Mouse (Mus musculus) urinary bladder, postnatal 14 days (tissue): ENCODE results near the gene Fbxo31.
A peak's percentile ranks its signal among the peaks of the same experiment; 100 is the strongest.

Experiments
- DNase-seq: peaks from one replicate; pipeline ENCODE4 v3.0.0; 2021; ENCODE audit warnings: low spot score

The Fbxo31 gene

DNA sequence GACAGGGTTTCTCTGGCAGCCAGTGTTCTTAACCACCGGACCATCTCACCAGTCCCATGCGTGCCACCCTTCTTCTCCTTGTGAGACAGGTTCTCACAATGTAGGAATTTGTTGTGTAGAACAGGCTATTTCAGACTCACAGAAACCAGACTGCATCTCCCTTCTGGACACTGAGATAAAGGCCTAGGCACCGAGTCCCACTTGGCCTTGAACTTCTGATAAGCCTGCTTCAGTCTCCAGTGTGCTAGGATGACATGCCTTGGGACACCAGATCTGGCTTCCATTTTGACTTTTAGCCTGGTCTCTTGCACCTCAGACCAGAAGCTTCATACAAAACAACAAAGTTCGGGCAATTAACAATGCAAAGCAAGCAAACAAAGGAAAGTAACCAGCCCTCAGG, 10.1 kb upstream of the Fbxo31 start:
- no peak for DNase-seq

DNA sequence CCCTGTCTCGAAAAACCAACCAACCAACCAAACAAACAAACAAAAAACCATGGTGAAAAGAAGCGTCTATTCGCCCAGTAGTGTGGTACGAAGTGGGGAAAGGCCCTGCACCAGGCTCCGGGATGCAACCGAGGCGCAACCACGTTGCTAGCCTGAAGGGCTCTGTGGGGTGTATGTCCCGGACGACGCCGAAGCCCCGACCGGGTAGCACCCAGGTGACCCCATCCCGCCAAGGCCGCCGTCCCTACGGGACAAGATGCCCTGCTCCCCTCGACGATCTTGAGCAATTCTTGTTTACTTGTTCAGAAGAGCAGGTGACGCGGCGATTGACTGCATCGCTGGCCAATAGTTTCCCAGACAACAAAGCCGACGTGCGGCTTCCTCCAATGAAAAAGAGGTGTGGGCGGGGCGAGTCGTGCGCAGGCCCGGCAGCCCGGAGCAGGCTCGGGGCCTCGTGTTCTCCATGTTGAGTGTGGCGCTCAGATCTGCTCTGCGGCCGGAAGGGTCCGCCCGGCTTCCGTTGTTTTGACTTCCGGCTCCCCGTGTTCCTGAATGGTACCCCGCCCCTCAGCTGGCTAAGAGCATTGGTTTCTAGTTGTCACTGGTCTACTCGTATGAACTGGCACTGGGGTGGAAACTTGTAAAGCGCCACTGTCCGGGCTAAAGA, 6.7 kb upstream of the Fbxo31 start:
- DNase-seq: peak; percentile 100

DNA sequence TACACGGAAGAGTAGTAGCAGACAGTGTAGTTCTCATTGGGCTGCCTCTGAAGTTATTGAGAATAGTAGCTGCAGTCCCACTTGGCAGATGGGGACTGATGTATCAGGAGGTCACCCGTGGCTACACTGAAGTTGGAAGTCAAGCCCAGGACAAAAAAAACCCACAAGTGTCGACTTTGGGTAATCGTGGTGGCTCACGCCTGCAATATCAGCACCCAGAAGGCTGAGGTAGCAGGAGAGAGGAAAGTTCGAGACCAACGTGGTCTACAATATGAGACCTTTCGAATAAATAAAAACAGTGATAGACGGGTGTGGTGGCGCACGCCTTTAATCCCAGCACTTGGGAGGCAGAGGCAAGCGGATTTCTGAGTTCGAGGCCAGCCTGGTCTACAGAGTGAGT, 6.1 kb upstream of the Fbxo31 start:
- DNase-seq: no peak

DNA sequence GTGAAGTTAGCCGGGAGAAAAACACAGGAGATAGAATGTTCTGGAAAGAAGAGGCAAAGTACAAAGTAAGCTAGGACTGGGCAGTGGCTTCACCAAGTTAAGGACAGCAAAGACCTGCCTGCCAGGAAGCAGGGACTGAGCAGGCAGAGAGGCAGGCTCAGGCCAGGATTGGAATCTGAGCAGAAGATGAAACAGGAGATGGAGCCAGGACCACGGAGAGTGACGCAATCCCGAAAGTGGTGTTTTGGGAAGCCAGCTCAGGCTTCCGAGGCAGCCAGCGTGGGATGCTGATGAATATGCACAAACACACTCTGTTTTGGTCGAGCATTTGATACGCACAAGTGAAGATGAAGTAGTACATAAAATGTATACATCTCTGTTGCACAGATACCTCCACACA, 5.0 kb upstream of the Fbxo31 start:
- DNase-seq: no peak

DNA sequence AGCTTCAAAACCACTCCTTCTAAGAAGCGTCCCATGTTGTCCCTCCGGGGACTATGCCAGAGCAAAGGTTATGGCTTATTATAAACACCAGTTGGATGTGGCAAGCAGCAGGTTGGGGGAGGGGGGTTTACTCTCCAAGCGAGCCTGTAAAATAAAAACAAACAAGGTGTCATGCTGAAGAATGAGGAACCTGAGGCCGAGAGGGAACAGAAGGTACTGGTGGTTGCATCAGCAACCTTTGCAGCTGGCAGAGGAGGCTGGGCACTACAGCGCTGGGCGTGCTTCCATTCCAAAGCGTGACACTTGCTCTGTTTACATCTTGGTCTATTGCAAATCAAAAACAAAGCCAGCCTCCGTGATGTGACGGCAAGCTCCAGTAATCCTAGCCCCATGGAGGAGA, 1.9 kb upstream of the Fbxo31 start:
- peak; percentile 48 for DNase-seq

DNA sequence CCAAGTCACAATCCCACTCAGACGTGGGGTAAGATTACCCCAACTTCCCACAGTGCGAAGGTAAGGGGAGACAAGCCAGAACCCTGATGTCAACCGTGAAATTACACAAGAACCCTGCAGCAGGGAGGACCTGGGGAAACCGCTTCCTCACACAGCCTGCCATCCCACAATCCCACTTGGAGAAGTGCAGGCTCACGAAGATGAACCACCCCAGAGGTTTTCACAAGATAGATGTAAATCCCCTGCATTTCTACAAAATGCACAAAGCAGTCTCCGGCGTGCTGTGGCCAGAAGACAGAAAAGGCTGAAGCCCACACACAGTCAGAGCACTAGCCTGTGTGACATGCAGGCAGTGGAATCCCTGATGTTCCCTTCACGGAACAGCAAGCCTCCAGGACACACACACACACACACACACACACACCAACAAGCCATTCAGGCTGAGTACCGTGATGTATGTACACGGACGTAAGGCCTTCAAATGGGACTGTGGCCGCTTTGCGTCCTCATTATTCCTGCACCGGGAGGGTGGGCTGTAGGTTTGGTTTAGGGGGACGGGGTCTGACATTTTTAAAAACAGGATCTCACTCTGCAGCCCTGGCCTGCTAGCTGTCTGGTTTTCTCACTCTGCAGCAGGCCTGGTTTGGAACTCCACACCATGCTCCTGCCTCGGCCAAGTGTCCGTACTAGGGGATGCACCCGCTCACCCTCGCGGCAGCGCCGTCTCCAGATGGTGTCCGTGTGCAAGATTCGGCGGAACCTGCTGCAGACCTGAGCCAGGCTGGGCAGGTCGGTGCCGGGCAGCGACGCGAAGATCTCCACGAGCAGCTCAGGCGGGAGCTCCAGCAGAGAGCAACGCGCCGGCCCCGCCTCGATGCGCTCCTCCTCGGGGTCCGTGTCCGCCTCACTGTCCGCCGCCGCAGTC, 593 bp downstream of the Fbxo31 start:
- no peak for DNase-seq

DNA sequence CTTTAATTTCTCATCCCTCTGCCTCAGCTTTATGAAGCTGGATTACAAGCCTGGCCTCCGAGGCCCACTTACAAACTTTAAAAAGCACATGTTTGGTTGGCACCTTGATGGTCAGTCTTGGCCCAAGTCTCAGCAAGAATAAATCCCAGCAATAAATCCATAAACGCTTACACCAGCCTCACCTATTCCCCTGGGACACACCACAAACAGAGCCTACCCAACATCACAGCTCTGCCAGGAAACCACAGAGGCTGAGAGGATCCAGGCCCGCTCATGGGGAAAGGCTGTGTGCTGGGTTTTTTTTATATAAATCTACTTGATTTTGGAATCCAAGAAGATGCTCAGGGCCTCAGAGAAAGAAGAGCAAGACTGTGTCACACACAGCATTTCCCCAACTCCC, 2.9 kb downstream of the Fbxo31 start:
- no peak for DNase-seq

DNA sequence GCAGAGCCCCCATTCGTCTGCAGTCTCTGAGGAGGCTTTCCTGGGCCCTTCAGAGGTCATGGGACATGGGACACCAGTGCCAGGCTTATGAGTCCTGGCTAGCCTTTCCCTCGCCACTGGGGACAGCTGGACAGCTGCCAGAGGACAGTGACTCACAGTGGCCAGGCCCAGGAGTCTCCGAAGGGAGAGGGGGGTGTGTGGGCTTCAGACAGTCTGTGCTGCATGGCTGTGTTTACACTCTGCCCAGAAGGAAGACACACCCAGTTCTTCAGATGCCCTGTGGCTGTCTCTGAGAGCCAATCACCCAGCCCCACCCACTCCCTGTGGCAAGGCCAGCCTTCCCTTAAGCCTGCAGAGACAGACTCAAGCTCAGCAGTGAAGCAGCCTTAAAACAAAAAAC, 5.3 kb downstream of the Fbxo31 start:
- DNase-seq: peak; percentile 83

DNA sequence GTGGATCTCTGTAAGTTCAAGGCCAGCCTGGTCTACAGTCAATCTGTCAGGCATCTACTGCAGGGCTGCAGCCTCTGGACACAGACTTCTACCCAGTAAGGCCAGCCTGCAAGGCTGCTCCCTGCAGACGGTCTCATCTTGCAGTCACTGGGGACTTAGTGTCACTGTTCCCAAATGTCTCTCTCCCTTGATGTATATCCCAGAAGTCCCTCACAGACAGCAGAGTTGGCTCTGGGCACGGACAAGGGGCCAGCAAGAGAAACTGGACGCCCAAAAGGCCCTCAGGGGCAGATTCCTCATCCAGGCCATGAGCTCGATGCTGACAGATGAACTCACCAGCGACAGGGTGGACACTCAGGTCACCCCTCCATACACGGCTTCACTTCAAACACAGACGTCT, 6.5 kb downstream of the Fbxo31 start:
- DNase-seq: no peak

DNA sequence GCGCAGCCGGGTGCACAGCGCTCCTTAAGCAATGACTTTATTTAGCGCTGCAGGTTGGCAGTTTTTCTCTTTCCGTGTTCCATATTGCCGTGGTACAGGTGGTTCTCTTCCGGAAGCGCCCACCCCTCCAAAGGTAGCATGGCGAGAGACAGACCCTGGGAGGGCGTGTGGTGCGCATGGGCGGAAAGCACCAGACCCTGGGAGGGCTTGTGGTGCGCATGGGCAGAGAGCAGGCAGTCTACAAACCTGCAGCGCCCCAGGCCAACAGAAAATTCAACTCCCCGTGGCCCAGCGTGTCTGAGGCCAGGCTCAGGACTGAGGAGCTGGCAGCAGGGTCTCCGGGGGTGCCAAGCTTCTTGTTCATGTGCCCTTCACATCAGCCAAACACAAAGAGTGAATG, 7.8 kb downstream of the Fbxo31 start:
- no peak for DNase-seq

DNA sequence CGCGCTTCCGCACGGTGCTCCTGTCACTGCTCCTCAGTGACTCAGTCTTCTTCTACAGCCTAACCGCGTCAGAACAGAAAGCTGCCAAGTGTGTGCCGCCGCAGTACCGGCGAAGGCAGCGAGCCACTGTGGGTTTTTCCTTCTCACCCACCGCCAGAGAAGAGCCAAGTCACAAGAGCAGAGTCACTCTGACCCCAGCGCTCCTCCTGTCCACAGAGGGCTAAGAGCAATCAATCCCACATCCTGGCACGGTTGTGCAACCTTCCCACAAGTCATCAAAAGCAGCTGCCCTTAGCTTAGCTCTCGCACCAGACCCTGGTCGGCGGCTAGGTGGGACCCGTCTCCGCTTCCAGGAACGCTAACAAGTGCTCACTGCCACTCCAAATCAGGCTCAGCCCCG, 8.3 kb downstream of the Fbxo31 start:
- DNase-seq: no peak

DNA sequence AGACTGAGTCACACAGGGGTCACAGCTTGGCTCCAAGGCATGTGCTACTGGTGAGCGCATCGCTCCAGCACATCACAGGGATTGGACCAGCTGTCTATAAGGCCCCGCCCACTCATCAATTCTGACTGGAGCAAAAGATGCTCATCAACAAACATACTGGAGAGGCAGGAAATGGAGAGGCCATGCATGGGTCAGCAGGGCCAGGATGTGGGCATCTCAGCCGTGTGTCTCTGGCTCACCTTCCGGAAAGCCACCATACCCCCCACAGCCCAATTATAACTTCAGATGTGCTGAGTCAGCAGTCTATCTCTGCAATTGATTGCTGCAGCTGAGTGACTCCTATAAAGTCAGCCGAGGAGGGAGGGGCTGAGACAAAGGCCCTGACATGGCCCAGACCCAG, 10.3 kb downstream of the Fbxo31 start:
- no peak for DNase-seq

DNA sequence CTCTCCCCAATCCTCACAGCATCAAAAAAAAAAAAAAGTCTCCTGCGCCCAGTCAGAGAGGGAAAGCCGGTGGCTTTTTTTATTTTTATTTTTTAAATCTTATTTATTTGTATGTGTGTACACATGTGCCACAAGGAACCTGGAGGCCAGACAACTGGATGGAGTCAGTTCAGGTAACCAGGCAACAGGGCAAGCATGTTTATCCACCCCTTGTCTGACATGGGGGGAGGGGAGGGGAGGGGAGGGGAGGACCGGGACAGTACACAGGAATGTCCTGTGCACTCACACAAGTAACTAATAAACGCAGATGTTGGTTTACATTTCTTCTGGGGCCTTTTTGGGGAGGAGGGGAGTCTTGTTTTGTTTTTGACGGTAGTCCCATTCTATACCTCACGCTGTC, 14.9 kb downstream of the Fbxo31 start:
- no peak for DNase-seq

DNA sequence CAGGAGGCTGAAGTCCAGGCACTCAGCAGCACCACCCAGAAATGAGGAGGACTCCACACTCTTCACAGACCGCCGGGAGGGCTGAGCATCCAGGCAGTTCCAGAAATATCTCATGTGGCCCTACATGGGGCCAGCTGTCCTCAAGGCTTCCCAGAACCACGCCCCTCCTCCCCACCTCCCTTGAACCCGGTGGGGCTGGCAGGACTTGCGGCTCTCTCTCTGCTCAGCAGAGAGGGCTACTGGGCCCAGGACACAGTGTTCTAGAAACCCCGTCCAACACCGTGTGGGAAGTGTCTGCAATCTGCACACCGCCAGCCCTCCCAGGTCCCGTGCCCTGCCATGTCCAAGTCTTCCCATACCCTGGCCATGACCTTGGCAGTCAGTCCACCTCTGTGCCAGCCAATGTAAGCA, 15.7 kb downstream of the Fbxo31 start:
- peak; percentile 63 for DNase-seq

DNA sequence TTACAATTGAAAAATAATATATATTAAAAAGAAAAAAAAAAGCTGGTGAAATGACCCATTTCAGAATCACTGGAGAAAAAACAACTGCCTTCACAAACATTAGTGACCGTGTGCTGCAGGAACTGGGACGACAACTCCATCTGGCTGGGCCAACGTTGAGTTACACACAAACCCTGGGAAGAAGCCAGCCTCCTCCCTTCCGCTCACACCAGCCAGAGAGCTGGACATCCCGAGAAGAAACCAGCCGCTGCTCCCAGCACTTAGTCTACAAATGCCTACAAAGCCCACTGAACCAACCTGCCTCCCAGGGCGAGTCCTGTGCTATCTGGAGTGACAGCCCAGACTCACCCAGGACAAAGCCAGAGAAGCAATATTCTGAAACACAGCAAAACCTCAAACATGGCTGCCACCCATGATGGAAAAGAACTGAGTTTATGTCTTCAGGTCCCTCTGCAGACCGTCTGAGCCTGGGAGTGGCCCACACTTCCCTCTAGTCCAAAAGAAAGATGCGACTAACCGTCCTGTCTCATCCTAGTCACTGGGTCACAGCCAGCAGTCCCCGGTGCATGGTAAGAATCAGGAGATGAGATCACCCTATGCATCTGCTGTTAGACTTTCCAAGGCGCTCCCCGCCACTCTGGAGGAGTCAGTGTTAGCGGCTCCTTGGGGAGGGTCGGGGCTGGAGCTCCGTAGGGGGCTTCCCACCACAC, 16.8 kb downstream of the Fbxo31 start:
- DNase-seq: peak; percentile 64

DNA sequence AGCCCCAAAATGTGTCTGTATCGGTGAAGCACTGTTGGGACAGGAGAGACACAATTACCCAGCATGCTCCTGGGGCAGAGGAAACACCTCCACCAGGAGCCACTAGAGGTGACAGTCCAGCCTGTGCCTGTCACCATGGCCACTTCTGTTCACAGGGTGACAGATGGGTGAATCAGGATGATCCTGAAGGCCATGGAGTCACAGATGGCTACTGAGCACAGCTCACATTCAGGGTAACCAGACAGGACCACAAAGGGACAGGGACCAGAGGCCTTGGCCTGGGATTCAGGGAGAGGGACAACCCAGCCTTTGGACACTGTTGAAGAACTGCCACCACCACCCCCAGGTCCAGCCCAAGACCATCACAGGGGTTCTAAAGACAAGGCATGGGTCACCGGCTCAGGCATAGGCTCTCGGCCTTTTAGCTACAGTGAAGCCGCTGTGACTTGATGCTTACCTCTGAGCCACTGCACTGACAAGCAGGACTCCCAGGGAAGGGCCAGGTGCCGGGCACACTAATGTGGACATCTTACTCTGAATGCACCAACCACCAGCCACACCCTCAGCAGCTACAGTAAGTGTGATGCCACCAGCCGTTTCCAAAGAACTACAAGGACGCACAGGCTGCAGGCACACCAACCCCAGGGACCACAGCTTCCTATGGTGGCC, 18.0 kb downstream of the Fbxo31 start:
- no peak for DNase-seq

DNA sequence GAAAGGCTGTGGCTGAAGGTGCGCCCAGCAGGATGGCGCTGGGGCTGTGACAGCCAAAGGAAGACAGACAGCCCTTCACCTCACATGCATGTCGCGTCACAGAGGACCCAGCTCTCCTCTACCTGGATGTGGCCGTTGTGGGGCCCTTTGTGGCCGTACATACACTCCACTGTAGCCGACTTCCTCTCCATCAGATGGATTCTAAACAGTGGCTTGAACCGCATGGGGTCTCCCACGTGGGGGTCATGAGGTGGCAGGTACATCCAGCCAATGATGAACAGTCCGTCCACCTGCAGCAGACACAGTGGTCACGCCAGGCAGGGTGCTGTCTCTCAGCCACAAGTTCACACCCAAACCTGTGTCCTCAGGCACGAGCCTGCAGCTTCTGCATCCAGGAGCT, 18.8 kb downstream of the Fbxo31 start:
- no peak for DNase-seq

DNA sequence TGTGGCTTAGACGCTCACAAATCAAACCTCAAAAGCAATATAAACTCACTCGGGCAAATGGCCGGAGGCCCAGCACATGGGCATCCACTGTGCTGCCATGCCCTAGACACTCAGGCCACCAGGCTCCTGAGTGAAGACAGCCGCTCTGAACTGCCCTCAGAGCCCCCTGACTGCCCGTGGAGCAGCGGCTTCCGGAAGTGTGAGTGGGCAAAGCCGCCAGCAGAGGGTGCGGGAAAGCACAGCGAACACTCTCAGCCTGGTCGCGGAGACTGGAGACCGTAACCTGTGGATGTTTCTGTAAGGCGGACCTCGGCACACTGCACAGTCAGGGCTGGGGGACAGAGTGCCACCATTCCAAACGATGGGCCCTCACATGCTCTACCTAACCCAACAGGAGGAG, 20.1 kb downstream of the Fbxo31 start:
- no peak for DNase-seq

DNA sequence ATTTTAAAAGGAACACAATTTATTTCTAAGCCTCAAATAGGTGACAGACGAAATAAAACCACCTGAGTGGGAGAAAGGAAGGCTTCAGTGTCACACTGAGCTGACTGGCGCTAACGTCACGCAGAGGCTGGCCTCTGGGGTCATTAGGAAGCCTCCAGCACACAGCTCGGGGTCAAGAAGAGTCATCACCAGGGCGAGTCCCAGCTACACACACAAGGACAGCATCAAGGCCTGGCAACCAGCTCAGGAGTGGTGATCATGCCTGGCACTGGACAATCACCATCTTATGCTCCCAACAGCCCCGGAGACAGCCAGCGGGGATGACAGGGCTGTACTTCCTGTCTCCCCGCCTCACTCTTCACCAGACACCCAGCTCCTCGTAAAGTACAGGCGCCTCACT, 20.9 kb downstream of the Fbxo31 start:
- DNase-seq: no peak

DNA sequence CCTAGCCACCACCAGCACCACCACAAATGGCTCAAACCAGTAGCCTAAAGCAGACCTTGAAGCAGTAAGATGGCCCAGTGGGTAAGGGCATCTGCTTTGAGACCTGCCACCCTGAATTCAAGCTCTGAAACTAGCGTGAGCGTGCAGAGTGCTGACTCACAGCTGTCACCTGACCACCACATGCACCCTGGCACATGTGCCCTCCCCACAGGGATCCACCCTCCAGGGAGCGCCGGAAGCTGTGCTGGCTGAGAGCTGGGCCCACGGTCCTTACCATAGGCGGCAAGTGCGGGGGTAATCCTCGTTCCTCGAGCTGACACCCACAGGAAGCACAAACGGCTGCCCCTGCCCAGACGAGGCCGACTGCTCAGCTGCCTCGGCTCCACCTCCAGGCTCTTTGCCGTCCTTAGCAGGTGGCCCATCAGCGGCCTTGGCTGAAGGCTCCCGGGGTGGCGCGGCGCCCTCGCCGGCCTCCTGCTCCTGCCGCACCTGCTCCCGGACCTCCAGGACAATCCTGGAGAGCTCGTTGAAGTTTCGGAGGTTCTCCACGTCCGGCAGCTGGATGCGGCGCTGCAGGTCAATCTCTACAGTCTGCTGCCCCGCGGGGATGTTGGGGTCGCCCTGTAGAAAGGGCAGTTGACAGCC, 24.7 kb downstream of the Fbxo31 start:
- no peak for DNase-seq

DNA sequence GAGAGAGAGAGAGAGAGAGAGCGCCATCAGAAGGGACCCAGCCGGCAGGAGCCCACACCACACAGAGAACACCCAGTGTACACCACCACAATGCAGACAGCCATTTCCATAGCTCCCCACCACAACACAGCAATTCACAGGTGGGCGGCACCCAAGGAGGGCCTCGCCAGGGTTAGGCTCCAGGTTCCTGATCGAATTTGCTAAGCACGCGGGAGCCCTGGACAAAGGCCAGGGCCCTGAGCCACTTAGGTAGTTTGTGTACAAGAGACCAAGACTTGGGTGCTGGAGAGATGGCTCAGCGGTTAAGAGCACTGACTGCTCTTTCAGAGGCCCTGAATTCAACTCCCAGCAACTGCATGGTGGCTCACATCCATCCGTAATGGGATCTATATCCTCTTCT, 26.1 kb downstream of the Fbxo31 start:
- no peak for DNase-seq
